Mouse (Mus musculus) liver, postnatal 0 days (tissue): ENCODE measurements at regions not wholly inside any gene's neighbourhood (a gene's known extent, or its start where the extent isn't known, plus 50 kb on each side); places are given as distances from the start of the nearest gene placed in this dataset.

Experiments
- ATAC-seq: fragments of 200-750 bp; cut with Nextera tagmentation; 2 replicates; pipeline ENCODE4 v1.8.0; 2017; ENCODE audit warnings: mild to moderate bottlenecking, moderate library complexity
- DNase-seq: peaks from one replicate; pipeline ENCODE4 v3.0.0-alpha.2; 2016
- H3K27ac ChIP-seq: fragments of 300-500 bp; sonication (generic); 2 replicates; pipeline ENCODE4 v1.5.1; 2014; ENCODE audit warnings: antibody characterized with exemption, moderate library complexity, mild to moderate bottlenecking, low read depth
- H3K27me3 ChIP-seq: fragments of 300-500 bp; sonication (generic); 2 replicates; pipeline ENCODE4 v1.6.1; 2014; ENCODE audit warnings: low read length, control low read depth, mixed read lengths; ENCODE audit not compliant: insufficient read depth
- H3K36me3 ChIP-seq: fragments of 300-500 bp; sonication (generic); replicated peaks from 2 replicates; pipeline ENCODE4 v1.6.1; 2014; ENCODE audit warnings: mild to moderate bottlenecking, control low read depth, low read length, moderate library complexity, mixed read lengths; ENCODE audit not compliant: insufficient read depth
- H3K4me1 ChIP-seq: fragments of 300-500 bp; sonication (generic); 2 replicates; pipeline ENCODE4 v1.6.1; 2014; ENCODE audit warnings: antibody characterized with exemption, mild to moderate bottlenecking, control low read depth; ENCODE audit not compliant: insufficient read depth
- H3K4me2 ChIP-seq: fragments of 300-500 bp; sonication (generic); 2 replicates; pipeline ENCODE4 v1.6.1; 2014; ENCODE audit warnings: low read depth, mild to moderate bottlenecking, low read length, moderate library complexity, mixed read lengths
- H3K4me3 ChIP-seq: fragments of 300-500 bp; sonication (generic); 2 replicates; pipeline ENCODE4 v1.5.1; 2014; ENCODE audit warnings: low read depth, low read length
- H3K9ac ChIP-seq: fragments of 300-500 bp; sonication (generic); replicated peaks from 2 replicates; pipeline ENCODE4 v1.6.1; 2014; ENCODE audit warnings: mild to moderate bottlenecking, moderate library complexity
- H3K9me3 ChIP-seq: fragments of 300-500 bp; sonication (generic); 2 replicates; pipeline ENCODE4 v1.6.1; 2016; ENCODE audit warnings: mild to moderate bottlenecking, control low read depth, low read length, mixed read lengths
- CTCF ChIP-seq: sonication (generic); IDR thresholded peaks from 2 replicates; pipeline ENCODE4 v1.5.1; 2016; ENCODE audit warnings: antibody characterized with exemption, low read depth
- EP300 ChIP-seq: IDR thresholded peaks from 2 replicates; pipeline ENCODE4 v1.6.1; 2016; ENCODE audit warnings: antibody characterized with exemption, low read depth, mild to moderate bottlenecking
- WGBS: fragments of 180-500 bp; shearing (Covaris S2); extraction: QIAGEN DNeasy Blood & Tissue Kit; methylation state at CpG from one replicate; pipeline ENCODE4 v1.1.7; 2014; ENCODE audit not compliant: insufficient replicate concordance; 5-methylcytosine and 5-hydroxymethylcytosine counted together

GRCm38 (mm10) chr9:116243775-116244618 lies 68.8 kb upstream of the Tgfbr2 start:
- no peak overlapping the region for H3K27ac ChIP-seq
- no peak overlapping the region for H3K4me2 ChIP-seq
- H3K36me3 ChIP-seq = no peaks in the 10 kb centered on the region
- no peaks in the 10 kb centered on the region for H3K27me3 ChIP-seq
- H3K4me3 ChIP-seq = no peak overlapping the region
- H3K9ac ChIP-seq = no peak overlapping the region
- ATAC-seq (no peak), DNase-seq (no peak)
- H3K4me1 ChIP-seq = peaks cover 5% of the 10 kb centered on the region; the same call in 1 of the 2 replicates
- no peaks in the 10 kb centered on the region for H3K9me3 ChIP-seq
- TF ChIP-seq CTCF (no peak), EP300 (no peak)
- 61% methylated on average over 8 of the region's 8 CpGs for WGBS

GRCm38 (mm10) chr9:116241933-116242526 lies 66.9 kb upstream of the Tgfbr2 start:
- Histone ChIP-seq H3K27ac (no peak overlapping the region), H3K9ac (no peak overlapping the region), H3K4me1 (peaks cover 5% of the 10 kb centered on the region; the same call in 1 of the 2 replicates), H3K4me2 (no peak overlapping the region), H3K27me3 (no peaks in the 10 kb centered on the region), H3K4me3 (no peak overlapping the region), H3K36me3 (no peaks in the 10 kb centered on the region), H3K9me3 (no peaks in the 10 kb centered on the region)
- TF ChIP-seq CTCF (no peak), EP300 (no peak)
- 71% methylated on average over 5 of the region's 5 CpGs for WGBS
- DNase-seq (no peak), ATAC-seq (no peak)

GRCm38 (mm10) chr9:116241290-116241689 lies 66.1 kb upstream of the Tgfbr2 start:
- WGBS = 81% methylated on average over 10 of the region's 10 CpGs
- no peaks in the 10 kb centered on the region for H3K36me3 ChIP-seq
- H3K4me1 ChIP-seq = peaks cover 5% of the 10 kb centered on the region; the same call in 1 of the 2 replicates
- ATAC-seq = no peak
- no peak overlapping the region for H3K4me2 ChIP-seq
- H3K27ac ChIP-seq = no peak overlapping the region
- DNase-seq = no peak
- H3K9ac ChIP-seq = no peak overlapping the region
- H3K27me3 ChIP-seq = no peaks in the 10 kb centered on the region
- H3K9me3 ChIP-seq = no peaks in the 10 kb centered on the region
- H3K4me3 ChIP-seq = no peak overlapping the region
- no peak for TF ChIP-seq CTCF
- no peak for TF ChIP-seq EP300

GRCm38 (mm10) chr9:116236836-116237235 lies 61.7 kb upstream of the Tgfbr2 start:
- Histone ChIP-seq H3K4me2 (no peak overlapping the region), H3K9ac (no peak overlapping the region), H3K4me3 (no peak overlapping the region), H3K27ac (no peak overlapping the region), H3K4me1 (no peaks in the 10 kb centered on the region; the same call in 1 of the 2 replicates), H3K9me3 (no peaks in the 10 kb centered on the region), H3K27me3 (no peaks in the 10 kb centered on the region), H3K36me3 (no peaks in the 10 kb centered on the region)
- ATAC-seq (no peak), DNase-seq (no peak)
- TF ChIP-seq CTCF = no peak
- TF ChIP-seq EP300 = no peak

- no peaks in the 10 kb centered on the region for H3K36me3 ChIP-seq
- ATAC-seq = no peak
Observed at GRCm38 (mm10) chr9:116234170-116234569, 59.0 kb upstream of the Tgfbr2 start.

GRCm38 (mm10) chr9:116232386-116232785 lies 57.2 kb upstream of the Tgfbr2 start:
- Histone ChIP-seq H3K4me2 (no peak overlapping the region), H3K4me1 (peaks cover 3% of the 10 kb centered on the region; the same call in 1 of the 2 replicates), H3K4me3 (no peak overlapping the region), H3K27me3 (peaks cover 4% of the 10 kb centered on the region; the same call in 1 of the 2 replicates), H3K9me3 (no peaks in the 10 kb centered on the region), H3K36me3 (no peaks in the 10 kb centered on the region), H3K9ac (no peak overlapping the region), H3K27ac (no peak overlapping the region)
- DNase-seq (no peak), ATAC-seq (no peak)
- 71% methylated on average over 10 of the region's 10 CpGs for WGBS
- TF ChIP-seq EP300 = no peak
- TF ChIP-seq CTCF = no peak

More at GRCm38 (mm10) chr9:116234170-116234569, 59.0 kb upstream of the Tgfbr2 start:
- no peak for DNase-seq
- Histone ChIP-seq H3K27ac (no peak overlapping the region), H3K4me2 (no peak overlapping the region), H3K27me3 (no peaks in the 10 kb centered on the region), H3K9ac (no peak overlapping the region), H3K4me1 (no peaks in the 10 kb centered on the region; the same call in 1 of the 2 replicates), H3K9me3 (no peaks in the 10 kb centered on the region), H3K4me3 (no peak overlapping the region)
- WGBS = 82% methylated on average over 7 of the region's 7 CpGs
- TF ChIP-seq EP300 (no peak), CTCF (no peak)
